Mouse (Mus musculus) MEL (cell line): ENCODE results near the gene Lypd4. TPM values are rescaled to one million over a fixed set of nuclear protein-coding genes. Genes with fewer than 3 reads are reported as not detected.

Source experiments
- DNase-seq: peaks from one replicate; pipeline ENCODE4 v3.0.0; 2011; ENCODE audit warnings: low read depth, low spot score
- H3K27ac ChIP-seq: 2 replicates; pipeline ENCODE4 v1.5.1; 2012; ENCODE audit warnings: low read depth, mild to moderate bottlenecking, control low read depth, low read length, moderate library complexity; ENCODE audit not compliant: control insufficient read depth
- H3K27me3 ChIP-seq, 2 experiments: fragments of 150-350 bp in 1 of 2; sonication (generic) in 1 of 2; 2 replicates each; pipeline ENCODE4 v1.6.1; 2012; ENCODE audit warnings: low read length in 2 of 2, mild to moderate bottlenecking in 2 of 2, improper control_type of control experiment in 1 of 2, moderate library complexity in 1 of 2; ENCODE audit not compliant: insufficient read depth in 2 of 2, control insufficient read depth in 1 of 2
- H3K36me3 ChIP-seq, 2 experiments: 2 replicates each; pipeline ENCODE4 v1.6.1; 2012 to 2014; ENCODE audit warnings: low read length in 2 of 2, improper control_type of control experiment in 1 of 2, inconsistent platforms in 1 of 2, mild to moderate bottlenecking in 1 of 2; ENCODE audit not compliant: insufficient read depth in 2 of 2, control insufficient read depth in 1 of 2
- H3K4me1 ChIP-seq, 2 experiments: fragments of 150-350 bp in 1 of 2; sonication (generic) in 1 of 2; 2 replicates each; pipeline ENCODE4 v1.6.1; 2012; ENCODE audit warnings: low read length in 2 of 2, improper control_type of control experiment in 1 of 2, mild to moderate bottlenecking in 1 of 2; ENCODE audit not compliant: insufficient read depth in 2 of 2, control insufficient read depth in 1 of 2
- H3K4me3 ChIP-seq, 2 experiments: fragments of 150-350 bp in 1 of 2; sonication (generic) in 1 of 2; 2 replicates each; pipeline ENCODE4 v1.5.1; 2012; ENCODE audit warnings: low read depth in 2 of 2, low read length in 2 of 2, mild to moderate bottlenecking in 2 of 2, moderate library complexity in 2 of 2, control low read depth in 1 of 2, improper control_type of control experiment in 1 of 2; ENCODE audit not compliant: control insufficient read depth in 1 of 2, insufficient read depth in 1 of 2
- H3K79me2 ChIP-seq: 2 replicates; pipeline ENCODE4 v1.6.1; 2012; ENCODE audit warnings: mild to moderate bottlenecking, low read length, moderate library complexity; ENCODE audit not compliant: control insufficient read depth, poor library complexity, insufficient read depth
- H3K9ac ChIP-seq: 2 replicates; pipeline ENCODE4 v1.6.1; 2012; ENCODE audit warnings: low read depth, mild to moderate bottlenecking, control low read depth, low read length, moderate library complexity; ENCODE audit not compliant: control insufficient read depth, poor library complexity, severe bottlenecking
- H3K9me3 ChIP-seq: fragments of 150-350 bp; sonication (generic); replicated peaks from 2 replicates; pipeline ENCODE4 v1.6.1; 2012; ENCODE audit warnings: mild to moderate bottlenecking, low read length, improper control_type of control experiment, moderate library complexity; ENCODE audit not compliant: insufficient read depth
- BHLHE40 ChIP-seq: IDR thresholded peaks from 2 replicates; pipeline ENCODE4 v1.6.1; 2012; ENCODE audit warnings: low read depth, mild to moderate bottlenecking, inconsistent platforms, low read length, improper control_type of control experiment, borderline replicate concordance
- CHD1 ChIP-seq: IDR thresholded peaks from 2 replicates; pipeline ENCODE4 v1.6.1; 2012; ENCODE audit warnings: low read depth, mild to moderate bottlenecking, inconsistent platforms, low read length, improper control_type of control experiment
- CHD2 ChIP-seq: IDR thresholded peaks from 2 replicates; pipeline ENCODE4 v1.6.1; 2011; ENCODE audit warnings: low read length, improper control_type of control experiment
- ELF1 ChIP-seq: IDR thresholded peaks from 2 replicates; pipeline ENCODE4 v1.6.1; 2014; ENCODE audit warnings: low read depth, mild to moderate bottlenecking, inconsistent platforms, low read length, improper control_type of control experiment, moderate library complexity
- EP300 ChIP-seq, 2 experiments: IDR thresholded peaks; 2 replicates each; pipeline ENCODE4 v1.6.1; 2011; ENCODE audit warnings: improper control_type of control experiment in 2 of 2, low read length in 2 of 2, low read depth in 1 of 2, mild to moderate bottlenecking in 1 of 2
- ETS1 ChIP-seq: IDR thresholded peaks from 2 replicates; pipeline ENCODE4 v1.6.1; 2012; ENCODE audit warnings: low read depth, mild to moderate bottlenecking, inconsistent platforms, low read length, improper control_type of control experiment, moderate library complexity
- GABPA ChIP-seq: IDR thresholded peaks from 2 replicates; pipeline ENCODE4 v1.6.1; 2012; ENCODE audit warnings: low read depth, mild to moderate bottlenecking, inconsistent platforms, low read length, improper control_type of control experiment, moderate library complexity
- HCFC1 ChIP-seq: IDR thresholded peaks from 2 replicates; pipeline ENCODE4 v1.6.1; 2012; ENCODE audit warnings: low read depth, mild to moderate bottlenecking, inconsistent platforms, low read length, improper control_type of control experiment, moderate library complexity
- JUND ChIP-seq: IDR thresholded peaks from 2 replicates; pipeline ENCODE4 v1.6.1; 2011; ENCODE audit warnings: low read depth, mild to moderate bottlenecking, improper control_type of control experiment, low read length
- KAT2A ChIP-seq: conservative IDR thresholded peaks from 2 replicates; pipeline ENCODE4 v1.6.1; 2012; ENCODE audit warnings: low read depth, low read length, improper control_type of control experiment, inconsistent platforms
- MAFK ChIP-seq: IDR thresholded peaks from 2 replicates; pipeline ENCODE4 v1.6.1; 2011; ENCODE audit warnings: low read depth, mild to moderate bottlenecking, low read length, improper control_type of control experiment, borderline replicate concordance
- MAX ChIP-seq: IDR thresholded peaks from 2 replicates; pipeline ENCODE4 v1.6.1; 2011; ENCODE audit warnings: low read length, improper control_type of control experiment
- MAZ ChIP-seq: IDR thresholded peaks from 2 replicates; pipeline ENCODE4 v1.6.1; 2012; ENCODE audit warnings: low read depth, mild to moderate bottlenecking, inconsistent platforms, low read length, improper control_type of control experiment
- MEF2A ChIP-seq: IDR thresholded peaks from 2 replicates; pipeline ENCODE4 v1.6.1; 2014; ENCODE audit warnings: low read depth, mild to moderate bottlenecking, inconsistent platforms, low read length, improper control_type of control experiment; ENCODE audit not compliant: poor library complexity, insufficient replicate concordance, severe bottlenecking; ENCODE audit errors: extremely low read depth
- MXI1 ChIP-seq: IDR thresholded peaks from 2 replicates; pipeline ENCODE4 v1.6.1; 2011; ENCODE audit warnings: mild to moderate bottlenecking, low read depth, low read length, improper control_type of control experiment
- MYB ChIP-seq: IDR thresholded peaks from 2 replicates; pipeline ENCODE4 v1.6.1; 2011; ENCODE audit warnings: mild to moderate bottlenecking, low read depth, low read length, improper control_type of control experiment
- MYC ChIP-seq: IDR thresholded peaks from 2 replicates; pipeline ENCODE4 v1.6.1; 2011; ENCODE audit warnings: low read depth, mild to moderate bottlenecking, low read length, improper control_type of control experiment, moderate library complexity
- NELFE ChIP-seq: IDR thresholded peaks from 2 replicates; pipeline ENCODE4 v1.6.1; 2011; ENCODE audit warnings: low read depth, low read length, improper control_type of control experiment
- NRF1 ChIP-seq: IDR thresholded peaks from 2 replicates; pipeline ENCODE4 v1.6.1; 2014; ENCODE audit warnings: low read depth, mild to moderate bottlenecking, inconsistent platforms, low read length, improper control_type of control experiment, moderate library complexity; ENCODE audit not compliant: poor library complexity, insufficient read depth, severe bottlenecking
- POLR2A ChIP-seq, 2 experiments: IDR thresholded peaks; 2 replicates each; pipeline ENCODE4 v1.6.1; 2011 to 2012; ENCODE audit warnings: low read length in 2 of 2, mild to moderate bottlenecking in 2 of 2, control low read depth in 1 of 2, improper control_type of control experiment in 1 of 2, low read depth in 1 of 2, moderate library complexity in 1 of 2; ENCODE audit not compliant: control insufficient read depth in 1 of 2, insufficient read depth in 1 of 2, poor library complexity in 1 of 2
- POLR2AphosphoS5 ChIP-seq: IDR thresholded peaks from 2 replicates; pipeline ENCODE4 v1.6.1; 2012; ENCODE audit warnings: low read depth, borderline replicate concordance, mild to moderate bottlenecking, inconsistent platforms, low read length, moderate library complexity, mixed read lengths
- RAD21 ChIP-seq: IDR thresholded peaks from 2 replicates; pipeline ENCODE4 v1.6.1; 2011; ENCODE audit warnings: mild to moderate bottlenecking, low read depth, low read length, improper control_type of control experiment
- RCOR1 ChIP-seq: IDR thresholded peaks from 2 replicates; pipeline ENCODE4 v1.6.1; 2012; ENCODE audit warnings: low read depth, mild to moderate bottlenecking, inconsistent platforms, low read length, improper control_type of control experiment
- SMC3 ChIP-seq: IDR thresholded peaks from 2 replicates; pipeline ENCODE4 v1.6.1; 2011; ENCODE audit warnings: low read depth, low read length, improper control_type of control experiment
- TAL1 ChIP-seq: IDR thresholded peaks from 2 replicates; pipeline ENCODE4 v1.6.1; 2012; ENCODE audit warnings: mild to moderate bottlenecking, inconsistent platforms, low read length, moderate library complexity, mixed read lengths
- TBP ChIP-seq: IDR thresholded peaks from 2 replicates; pipeline ENCODE4 v1.8.0; 2011; ENCODE audit warnings: low read depth, low read length, improper control_type of control experiment
- TCF12 ChIP-seq: IDR thresholded peaks from 2 replicates; pipeline ENCODE4 v1.6.1; 2014; ENCODE audit warnings: low read depth, mild to moderate bottlenecking, inconsistent platforms, low read length, improper control_type of control experiment, moderate library complexity
- UBTF ChIP-seq: IDR thresholded peaks from 2 replicates; pipeline ENCODE4 v1.6.1; 2012; ENCODE audit warnings: low read depth, mild to moderate bottlenecking, inconsistent platforms, low read length, improper control_type of control experiment, moderate library complexity, borderline replicate concordance; ENCODE audit not compliant: insufficient read depth
- USF1 ChIP-seq: IDR thresholded peaks from 2 replicates; pipeline ENCODE4 v1.6.1; 2014; ENCODE audit warnings: low read depth, mild to moderate bottlenecking, inconsistent platforms, low read length, improper control_type of control experiment, moderate library complexity
- USF2 ChIP-seq, 2 experiments: IDR thresholded peaks; 2 replicates each; pipeline ENCODE4 v1.6.1; 2011 to 2012; ENCODE audit warnings: improper control_type of control experiment in 2 of 2, low read length in 2 of 2, borderline replicate concordance in 1 of 2, inconsistent platforms in 1 of 2, low read depth in 1 of 2, mild to moderate bottlenecking in 1 of 2; ENCODE audit not compliant: insufficient read depth in 1 of 2
- ZC3H11A ChIP-seq: IDR thresholded peaks from 2 replicates; pipeline ENCODE4 v1.6.1; 2012; ENCODE audit warnings: low read depth, mild to moderate bottlenecking, inconsistent platforms, low read length, improper control_type of control experiment
- ZKSCAN1 ChIP-seq: IDR thresholded peaks from 2 replicates; pipeline ENCODE4 v1.6.1; 2012; ENCODE audit warnings: low read depth, mild to moderate bottlenecking, inconsistent platforms, low read length, improper control_type of control experiment, moderate library complexity
- ZMIZ1 ChIP-seq: IDR thresholded peaks from 2 replicates; pipeline ENCODE4 v1.6.1; 2012; ENCODE audit warnings: low read depth, mild to moderate bottlenecking, inconsistent platforms, low read length, improper control_type of control experiment, moderate library complexity
- ZNF384 ChIP-seq: IDR thresholded peaks from 2 replicates; pipeline ENCODE4 v1.6.1; 2012; ENCODE audit warnings: low read depth, mild to moderate bottlenecking, inconsistent platforms, low read length, improper control_type of control experiment
- polyA plus RNA-seq, 2 experiments: library from polyadenylated mRNA; stranded (reverse) in 1 of 2; unstranded in 1 of 2; fragments of >175 nt in 1 of 2; fragments of >200 nt in 1 of 2; gene quantifications; 2 replicates each; pipeline versions ENCODE4 v1.2.1 to v1.2.4; 2012; ENCODE audit warnings: low replicate concordance in 2 of 2, low read depth in 1 of 2; ENCODE audit not compliant: insufficient read length in 2 of 2, insufficient read depth in 1 of 2, missing spikeins in 1 of 2
- total RNA-seq: library from RNA; depleted of rRNA; stranded (reverse); fragments of 300-350 nt; gene quantifications from 2 replicates; pipeline ENCODE4 v1.2.3, GENCODE M21; 2012

The Lypd4 gene
- total and polyA plus RNA-seq, 3 experiments: not detected

- TF ChIP-seq USF2 (IDR thresholded peaks at IDR 0.05; ENCODE audit: borderline replicate concordance in 1 of 2, insufficient read depth in 1 of 2, low read depth in 1 of 2, low read length in 2 of 2): no peak
Measured at GRCm38 (mm10) chr7:24904936-24905335, 35.2 kb upstream of the Lypd4 start (continued).

DNA sequence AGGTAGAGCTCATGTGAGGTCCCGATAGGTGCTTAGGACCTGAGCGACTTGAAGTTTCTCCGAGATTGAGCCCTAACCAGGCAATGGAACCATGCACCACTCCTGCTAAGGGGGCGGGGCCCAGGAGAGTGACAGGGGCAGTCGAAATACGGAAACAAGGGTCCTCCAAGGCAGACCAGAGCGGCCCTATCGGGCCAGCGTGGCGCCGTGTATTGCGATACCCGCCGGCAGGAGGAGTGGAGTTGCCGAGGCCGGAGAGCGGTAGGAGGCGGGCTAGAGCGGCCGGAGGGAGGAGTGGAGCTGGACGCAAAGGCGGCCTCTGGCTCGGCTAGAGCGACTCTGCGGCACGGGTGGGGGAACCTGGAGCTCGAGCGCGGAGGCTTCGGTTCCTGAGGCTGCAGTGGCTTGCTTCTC is 34.3 kb upstream of the Lypd4 start:
- H3K36me3 ChIP-seq: peaks cover 0 to 23% of the 10 kb centered on the region in 2 experiments
- no peaks in the 10 kb centered on the region for H3K9me3 ChIP-seq
- H3K27ac ChIP-seq: peak overlapping the region; percentile 99
- peaks cover 0 to 37% of the 10 kb centered on the region in 2 experiments; a peak in 2 of 4 replicates for H3K4me1 ChIP-seq
- H3K4me3 ChIP-seq: peak overlapping the region; percentile 79 to 92
- peak; percentile 99 for DNase-seq
- no peaks in the 10 kb centered on the region for H3K27me3 ChIP-seq
- peak overlapping the region; percentile 97 for H3K9ac ChIP-seq
- H3K79me2 ChIP-seq: peaks cover 28% of the 10 kb centered on the region
- TF ChIP-seq KAT2A (peak; percentile 65; the same call in 1 of the 2 replicates), NRF1 (no peak; the same call in 1 of the 2 replicates), HCFC1 (peak; percentile 95), ZNF384 (no peak), ZMIZ1 (no peak; the same call in 1 of the 2 replicates), MAFK (no peak), POLR2A (IDR thresholded peaks at IDR 0.05; ENCODE audit: control insufficient read depth in 1 of 2, insufficient read depth in 1 of 2, low read depth in 1 of 2, low read length in 2 of 2, poor library complexity in 1 of 2) (peak; percentile 11 to 77; a peak in 2 of 4 replicates), RAD21 (no peak), MYB (no peak; the same call in 1 of the 2 replicates), USF1 (no peak; the same call in 1 of the 2 replicates), TBP (peak; percentile 83), ZKSCAN1 (no peak), BHLHE40 (no peak), ELF1 (peak; percentile 98), ZC3H11A (no peak), JUND (no peak), MAZ (peak; percentile 98), SMC3 (no peak; the same call in 1 of the 2 replicates), MAX (peak; percentile 90), POLR2AphosphoS5 (no peak), CHD1 (no peak), TCF12 (no peak; the same call in none of the 2 replicates), TAL1 (no peak), ETS1 (peak; percentile 62), MXI1 (peak; percentile 98), UBTF (no peak), USF2 (IDR thresholded peaks at IDR 0.05; ENCODE audit: borderline replicate concordance in 1 of 2, insufficient read depth in 1 of 2, low read depth in 1 of 2, low read length in 2 of 2) (no peak), CHD2 (no peak), NELFE (peak; percentile 59), RCOR1 (no peak), GABPA (peak; percentile 87; the same call in 1 of the 2 replicates), MEF2A (no peak), EP300 (IDR thresholded peaks at IDR 0.05; ENCODE audit: low read depth in 1 of 2, low read length in 2 of 2) (peak in 1 of 2 experiments; percentile 38; a peak in 2 of 4 replicates), MYC (peak; percentile 92)
